Mouse (Mus musculus) hematopoietic stem cell, adult 5-6 weeks (primary cell): ENCODE data around the gene Adgre5. TPM values are rescaled to one million over a fixed set of nuclear protein-coding genes. Genes with fewer than 3 reads are reported as not detected.

ENCODE experiments used
- ATAC-seq, 2 experiments: fragments of 125-278 bp in 1 of 2; replicated peaks in 1 of 2; 2 replicates each; pipeline ENCODE4 v1.8.0; 2016 to 2017; ENCODE audit warnings: inconsistent platforms in 2 of 2, mild to moderate bottlenecking in 2 of 2, moderate number of reproducible peaks in 2 of 2, low read depth in 1 of 2, moderate TSS enrichment in 1 of 2; ENCODE audit not compliant: low FRiP score in 2 of 2, poor library complexity in 2 of 2, severe bottlenecking in 2 of 2, insufficient read depth in 1 of 2, low TSS enrichment in 1 of 2
- total RNA-seq: library from RNA; stranded (forward); fragments of 172-1452, 232-1000 nt; gene quantifications from 2 replicates; pipeline ENCODE4 v1.2.3, GENCODE M21; 2017

The Adgre5 gene
- total RNA-seq, 1 experiment from 2014 or later, result 24.9 TPM

DNA sequence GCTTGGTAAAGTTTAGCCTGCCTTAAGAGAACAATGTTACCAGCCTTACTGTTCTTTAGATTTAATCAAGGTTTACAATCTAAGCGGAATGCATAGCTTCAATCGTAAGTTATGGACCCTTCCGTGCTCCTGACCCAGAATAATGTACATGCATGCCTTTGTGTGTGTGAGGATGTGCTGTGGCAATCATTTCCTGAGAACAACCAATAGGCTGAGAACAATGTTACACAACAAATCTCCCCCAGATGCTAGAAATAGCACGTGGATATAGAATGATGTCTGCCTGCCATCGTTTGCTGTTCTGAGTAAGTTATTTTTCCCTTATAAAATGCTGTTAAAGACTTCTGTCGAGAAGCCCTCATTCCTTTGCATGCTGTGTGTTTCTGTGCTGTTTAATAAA lies 8.2 kb downstream of the Adgre5 start:
- no peak for ATAC-seq

DNA sequence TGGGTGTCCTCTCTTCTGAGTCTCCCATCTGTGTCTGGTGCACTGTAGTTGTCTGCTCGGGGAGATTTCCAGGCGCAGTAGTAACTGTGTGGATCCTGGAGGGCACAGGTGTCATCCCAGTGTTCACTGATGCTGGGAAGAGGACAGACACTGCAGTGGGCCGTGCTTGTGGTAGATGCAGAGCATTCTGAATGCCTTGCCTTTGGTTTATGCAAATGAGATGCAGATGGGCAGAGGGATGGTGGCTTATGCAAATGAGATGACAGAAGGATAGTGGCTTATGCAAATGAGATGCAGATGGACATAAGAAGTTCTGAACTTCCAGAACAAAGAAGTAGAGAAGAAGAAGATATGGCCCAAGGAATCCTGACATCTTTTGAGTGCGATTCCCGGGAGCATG lies 9.2 kb downstream of the Adgre5 start:
- no peak for ATAC-seq

DNA sequence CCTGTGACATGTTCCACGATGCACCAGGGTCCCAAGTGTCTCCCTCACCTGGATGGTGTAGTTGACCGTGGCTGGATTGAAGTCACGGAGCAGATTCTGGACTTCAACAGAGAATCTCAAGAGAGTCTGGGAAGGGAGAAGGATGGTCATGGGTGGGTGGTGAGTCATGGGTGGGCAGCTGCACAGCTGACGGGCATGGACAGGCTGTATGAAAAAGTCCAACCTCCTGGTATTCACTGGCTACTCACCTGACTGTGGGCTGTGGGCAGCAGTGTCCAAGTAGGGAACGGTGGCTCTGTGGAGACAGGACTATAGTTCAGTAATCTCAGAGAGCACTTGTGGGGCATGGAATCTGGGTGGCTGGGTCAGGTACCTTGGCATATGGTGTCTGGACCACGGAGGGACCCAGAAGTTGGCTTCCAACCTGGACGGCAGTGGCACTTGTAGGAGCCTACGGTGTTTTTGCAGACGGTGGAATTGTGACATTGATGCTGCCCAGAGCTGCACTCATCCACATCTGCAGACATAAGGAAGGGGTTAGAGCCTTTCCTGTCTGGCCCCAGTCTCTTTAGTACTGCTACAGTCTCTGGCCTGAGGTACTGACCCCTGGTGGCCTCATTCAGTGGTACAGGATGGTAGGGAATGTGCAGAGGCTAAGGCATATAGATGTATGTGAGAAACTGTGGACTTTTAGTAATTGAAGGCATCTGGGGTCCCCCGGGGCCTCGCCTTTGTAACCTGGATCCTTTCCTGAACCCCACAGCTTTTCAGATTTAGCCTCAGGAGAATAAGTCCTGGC lies 11.9 kb downstream of the Adgre5 start:
- ATAC-seq, result peak; percentile 31 to 39; a peak in 1 of 4 replicates

DNA sequence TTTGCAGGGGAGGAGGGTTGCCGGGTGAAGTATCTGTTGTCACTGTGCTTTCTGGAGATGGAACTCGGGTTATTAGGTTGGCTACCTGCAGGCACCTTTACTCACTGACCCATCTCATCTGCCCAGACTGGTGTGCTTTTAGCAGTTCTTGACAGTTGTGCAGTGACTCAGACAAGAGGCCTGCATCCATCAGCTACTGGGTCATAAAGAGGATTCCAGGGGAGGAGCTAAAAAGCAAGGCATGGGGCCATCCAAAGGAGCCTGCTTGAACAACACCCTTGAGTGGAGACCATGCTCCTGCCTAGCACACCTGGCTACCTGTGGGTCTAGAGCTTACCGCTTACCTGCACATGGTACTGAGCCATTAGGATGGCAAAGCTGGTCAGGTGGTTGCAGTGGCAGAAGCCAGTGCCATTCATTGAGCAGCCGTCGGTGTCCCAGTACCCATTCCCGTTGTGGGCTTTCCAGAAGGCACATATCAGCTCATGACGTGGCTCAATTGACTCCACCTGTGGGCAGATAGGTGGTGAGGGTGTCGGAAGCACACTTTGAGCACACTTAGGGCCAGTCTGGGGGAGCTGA lies 15.5 kb downstream of the Adgre5 start:
- ATAC-seq, result no peak

DNA sequence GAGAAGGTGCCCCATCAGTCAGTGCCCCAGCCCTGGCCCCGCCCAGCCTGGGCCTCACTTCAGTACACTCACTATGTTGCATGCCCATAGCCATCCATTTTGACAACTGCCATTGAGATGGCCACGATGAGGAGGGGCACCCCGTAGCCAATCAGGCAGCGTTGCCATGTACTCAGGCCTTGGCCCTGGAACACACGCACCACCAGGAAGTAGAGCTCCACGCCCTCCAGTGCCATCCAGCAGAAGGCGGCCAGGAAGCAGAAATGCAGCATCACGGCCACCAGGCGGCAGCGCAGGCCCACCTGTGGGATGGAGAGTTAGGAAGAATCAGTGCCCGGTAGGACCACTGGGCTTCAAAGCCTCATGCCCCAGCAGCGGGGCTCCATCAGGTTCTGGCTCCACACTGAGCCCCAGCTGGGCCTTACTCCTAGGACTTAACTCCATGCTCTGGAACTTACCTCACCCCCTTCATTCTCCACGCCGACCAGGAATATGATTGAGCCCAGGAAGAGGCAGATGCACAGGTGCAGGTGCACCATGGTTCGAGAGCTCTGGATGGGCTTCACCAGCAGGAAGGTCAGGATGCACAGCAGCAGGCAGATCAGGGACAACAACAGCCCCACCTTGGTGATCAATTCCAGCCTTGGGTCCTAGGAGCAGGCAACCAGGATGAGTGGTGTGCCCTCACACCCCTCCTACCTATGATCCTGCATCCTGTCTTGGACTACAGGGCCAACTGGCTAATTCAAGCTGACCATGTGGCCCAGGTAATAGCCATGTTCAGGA lies 16.2 kb downstream of the Adgre5 start:
- ATAC-seq, result peak; percentile 83 to 87

DNA sequence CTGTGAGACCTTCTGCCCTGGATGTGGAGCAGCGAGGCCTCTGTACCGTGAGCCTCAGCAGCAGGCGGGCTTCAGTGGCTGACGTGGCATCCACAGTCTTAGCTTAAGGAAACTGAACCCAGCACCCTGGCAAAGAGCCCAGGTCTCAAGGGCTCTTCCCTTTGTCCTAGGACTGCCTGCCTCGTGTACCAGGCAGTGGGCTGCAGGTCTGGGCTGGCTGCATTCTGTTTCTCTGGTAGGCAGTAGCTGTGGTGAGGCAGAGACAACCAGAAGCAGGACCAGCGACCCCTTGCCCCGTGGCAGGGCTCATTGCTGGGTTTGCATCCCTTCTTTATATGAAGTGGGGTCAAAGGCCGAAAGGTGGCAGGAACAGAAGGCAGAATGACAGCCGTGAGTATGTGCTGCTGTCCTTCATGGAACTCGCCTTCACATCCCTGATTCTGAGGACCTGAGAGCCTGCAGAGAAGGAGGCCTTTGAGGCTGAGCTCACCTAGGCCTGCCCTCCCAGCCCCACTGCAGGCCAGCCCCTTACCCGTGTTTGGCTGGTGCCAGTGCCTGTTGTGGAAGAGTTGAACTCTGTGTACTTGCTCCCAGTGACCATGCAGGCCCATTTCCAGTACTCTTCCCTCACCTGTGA lies 17.6 kb downstream of the Adgre5 start:
- no peak for ATAC-seq

DNA sequence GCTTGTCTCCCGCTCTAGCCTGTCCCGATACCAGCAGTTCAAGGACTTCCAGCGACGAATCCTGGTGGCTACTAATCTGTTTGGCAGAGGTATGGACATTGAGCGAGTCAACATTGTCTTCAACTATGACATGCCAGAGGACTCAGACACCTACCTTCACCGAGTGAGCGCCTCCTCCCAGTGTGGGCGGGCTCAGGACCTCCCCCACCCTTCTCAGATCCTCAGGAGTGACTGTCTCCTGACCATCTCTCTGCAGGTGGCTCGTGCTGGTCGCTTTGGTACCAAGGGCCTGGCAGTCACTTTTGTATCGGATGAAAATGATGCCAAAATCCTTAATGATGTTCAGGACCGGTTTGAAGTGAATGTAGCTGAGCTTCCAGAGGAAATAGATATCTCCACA lies 18.5 kb downstream of the Adgre5 start:
- ATAC-seq, result no peak

DNA sequence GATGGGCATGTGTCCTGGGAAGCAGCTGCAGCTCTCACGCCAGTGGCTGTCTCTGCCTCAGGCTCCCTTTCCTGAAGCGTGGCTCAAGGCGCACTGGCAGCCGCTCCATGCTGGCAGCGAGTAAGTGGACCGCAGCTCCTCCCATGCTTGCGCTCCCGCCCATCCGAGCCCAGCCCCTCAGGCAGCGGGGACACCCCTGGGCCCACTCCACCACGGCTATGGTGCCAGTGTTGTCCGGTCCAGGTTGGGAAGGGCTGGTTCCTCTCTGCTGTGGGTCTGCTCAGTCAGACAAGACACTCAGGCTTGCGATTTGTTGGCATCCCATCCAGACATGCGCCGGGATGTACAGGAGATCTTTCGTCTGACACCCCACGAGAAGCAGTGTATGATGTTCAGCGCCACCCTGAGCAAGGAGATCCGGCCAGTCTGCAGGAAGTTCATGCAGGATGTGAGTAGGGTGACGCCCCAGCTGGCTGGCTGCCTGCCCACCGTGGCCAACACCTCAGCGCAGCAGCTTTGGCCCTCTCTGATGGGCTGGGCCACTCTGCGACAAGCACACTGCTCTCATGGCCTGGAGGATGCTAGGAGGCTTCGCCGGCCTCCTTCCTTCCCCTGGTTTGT lies 19.6 kb downstream of the Adgre5 start:
- ATAC-seq, result no peak

DNA sequence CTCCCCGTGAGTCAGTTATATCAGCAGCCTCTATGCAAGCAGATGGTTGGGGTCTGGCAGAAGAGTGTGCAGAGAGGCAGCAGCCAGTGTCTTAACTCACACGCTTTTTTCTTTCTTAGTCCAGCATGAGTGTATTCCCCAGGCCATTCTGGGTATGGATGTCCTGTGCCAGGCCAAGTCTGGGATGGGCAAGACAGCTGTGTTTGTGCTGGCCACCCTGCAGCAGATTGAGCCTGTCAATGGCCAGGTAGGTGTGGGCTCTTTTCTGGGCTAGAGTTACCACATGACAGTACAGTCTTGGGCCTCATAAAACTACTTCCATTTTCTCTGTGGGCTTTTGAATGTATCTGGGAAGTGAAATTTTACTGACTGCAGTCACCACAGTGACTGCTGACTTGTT lies 21.4 kb downstream of the Adgre5 start:
- no peak for ATAC-seq

DNA sequence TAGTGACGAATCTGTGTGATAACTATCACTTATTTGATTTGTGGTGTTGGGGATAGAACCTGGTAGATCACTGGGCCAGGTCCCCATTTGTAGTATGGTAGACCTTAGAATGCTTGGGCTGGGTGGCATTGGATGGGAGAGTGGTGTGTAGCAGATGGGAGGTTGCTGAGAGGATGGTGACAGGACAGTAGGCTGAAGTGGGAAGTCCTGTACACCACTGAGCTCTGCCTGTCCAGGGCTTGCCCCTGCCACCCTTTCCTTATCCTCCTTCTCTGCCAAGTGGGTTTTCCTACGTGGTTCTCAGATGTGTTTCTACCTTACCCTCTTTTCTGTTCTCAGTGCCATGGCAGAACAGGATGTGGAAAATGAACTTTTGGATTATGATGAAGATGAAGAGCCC lies 22.1 kb downstream of the Adgre5 start:
- ATAC-seq, result no peak

DNA sequence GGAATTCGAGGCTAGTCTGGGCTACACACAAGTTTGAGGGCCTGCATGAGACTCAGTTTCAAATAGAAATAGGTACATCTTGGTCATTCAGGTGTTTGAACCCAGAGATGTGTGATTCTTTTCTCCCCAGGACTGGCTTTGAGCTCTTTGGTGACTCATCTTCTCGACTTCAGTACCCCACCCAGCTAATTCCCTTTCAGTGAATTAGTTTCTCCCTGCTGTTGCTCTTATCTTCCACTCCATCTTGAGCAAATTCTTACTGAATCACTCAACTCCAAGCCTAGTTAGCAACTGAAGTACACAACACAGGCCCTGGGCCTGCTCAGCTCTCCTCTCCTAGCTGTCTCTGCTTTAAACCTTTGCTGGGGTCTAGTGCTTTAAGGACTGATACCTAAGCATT lies 24.6 kb downstream of the Adgre5 start:
- ATAC-seq, result no peak

DNA sequence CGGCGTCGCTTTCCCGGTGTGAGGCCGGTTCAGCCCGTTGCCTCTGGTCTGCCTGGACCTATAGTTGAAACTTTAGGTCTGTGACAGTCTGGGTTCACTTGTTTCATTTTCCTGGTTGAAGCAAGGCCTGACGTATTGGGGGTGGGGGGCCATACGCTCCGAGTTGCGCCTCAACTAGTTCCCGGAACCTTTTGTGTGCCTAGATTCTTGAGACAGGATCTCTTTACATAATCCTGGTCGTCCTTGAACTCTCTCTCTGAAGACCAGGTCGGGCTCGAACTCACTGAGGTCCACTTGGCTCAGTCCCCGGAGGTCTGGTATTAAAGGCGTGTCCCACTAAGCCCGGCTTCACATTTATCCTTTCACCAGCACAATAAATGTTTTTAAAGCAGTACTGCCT lies 25.4 kb downstream of the Adgre5 start:
- no peak for ATAC-seq

DNA sequence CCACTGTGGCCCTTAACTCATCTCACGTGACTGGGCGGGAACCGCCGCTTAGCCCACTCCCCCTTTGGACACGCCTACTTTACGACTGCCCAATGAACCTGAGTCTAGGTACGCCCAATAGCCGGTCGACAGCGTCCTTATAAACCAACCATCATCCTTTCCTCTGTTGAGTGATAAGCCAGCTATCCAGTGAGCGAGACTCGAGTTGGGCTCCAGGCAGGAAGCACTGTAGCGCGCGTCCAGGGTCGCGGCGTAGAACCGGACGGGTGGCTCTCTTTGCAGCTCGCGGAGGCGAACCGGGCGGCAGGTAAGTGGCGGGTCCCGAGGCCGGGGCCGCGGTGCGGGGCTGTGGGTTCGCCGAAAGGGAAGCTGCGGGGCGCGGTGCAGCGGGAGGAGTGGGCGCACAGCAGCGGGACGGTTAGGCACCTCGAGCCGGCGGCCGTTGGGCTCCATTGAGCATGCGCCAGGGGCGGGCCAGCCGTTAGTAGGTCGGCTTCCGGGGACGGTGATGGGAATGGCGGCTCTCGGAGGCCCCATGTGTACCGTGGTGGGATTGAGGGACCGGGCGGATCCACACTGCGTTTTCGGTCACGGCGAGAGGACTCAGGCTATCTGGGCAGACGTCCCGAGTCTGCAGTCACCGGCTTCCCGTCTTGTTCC lies 26.0 kb downstream of the Adgre5 start, which contains the start of gene Ddx39:
Gene Ddx39, plus strand, starts transcription at position 147 of the 660 bp plus-strand sequence.
- peak; percentile 98 to 99 for ATAC-seq

DNA sequence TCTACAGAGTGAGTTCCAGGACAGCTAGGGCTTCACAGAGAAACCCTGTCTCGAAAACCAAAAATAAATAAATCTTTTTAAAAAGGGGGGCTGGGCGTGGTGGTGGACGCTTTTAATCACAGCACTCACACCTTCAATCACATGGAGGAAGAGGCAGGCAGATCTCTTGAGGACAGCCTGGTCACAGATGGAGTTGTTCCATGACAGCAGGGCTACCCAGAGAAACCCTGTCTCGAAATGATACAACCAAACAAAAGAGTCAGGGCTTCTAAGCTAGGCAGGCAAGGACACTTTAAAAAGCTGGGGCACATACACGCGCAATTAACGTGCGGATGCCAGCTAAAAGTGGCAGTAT lies 26.5 kb downstream of the Adgre5 start:
- ATAC-seq, result no peak; a peak in 1 of 4 replicates

DNA sequence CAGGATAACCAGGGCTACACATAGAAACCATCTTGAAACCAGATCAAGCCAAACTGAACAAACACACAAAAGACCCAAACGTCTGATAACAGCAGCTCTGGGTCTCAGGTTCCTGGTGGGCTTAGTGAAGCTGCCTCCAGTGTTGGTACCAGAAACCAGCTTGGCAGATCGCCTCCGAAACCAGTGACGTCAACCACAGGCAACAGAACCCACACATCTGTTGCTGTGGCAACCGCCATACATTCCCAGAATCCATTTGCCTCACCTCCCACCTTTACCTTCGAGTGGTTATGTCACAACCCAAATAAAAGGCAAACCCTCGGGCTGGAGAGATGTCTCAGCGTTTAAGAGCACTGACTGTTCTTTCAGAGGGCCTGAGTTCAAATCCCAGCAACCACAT lies 33.6 kb downstream of the Adgre5 start:
- no peak for ATAC-seq

DNA sequence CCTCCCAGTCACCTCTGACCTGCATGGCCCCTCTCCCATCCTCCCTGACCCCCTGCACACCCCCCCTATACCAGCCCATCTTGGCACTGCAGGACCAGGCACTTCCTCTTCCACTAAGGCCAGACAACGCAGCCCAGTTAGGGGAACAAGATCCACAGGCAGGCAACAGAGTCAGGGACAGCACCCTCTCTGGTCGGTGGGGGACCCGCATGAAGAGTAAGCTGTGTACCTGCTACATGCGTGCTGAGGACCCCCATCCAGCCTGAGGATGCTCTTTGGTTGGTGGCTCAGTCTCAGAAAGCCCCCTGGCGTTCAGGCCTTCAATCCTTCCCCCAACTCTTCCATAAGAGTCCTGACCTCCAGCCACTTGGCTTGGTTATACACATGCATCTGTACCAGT lies 34.7 kb downstream of the Adgre5 start:
- no peak for ATAC-seq

DNA sequence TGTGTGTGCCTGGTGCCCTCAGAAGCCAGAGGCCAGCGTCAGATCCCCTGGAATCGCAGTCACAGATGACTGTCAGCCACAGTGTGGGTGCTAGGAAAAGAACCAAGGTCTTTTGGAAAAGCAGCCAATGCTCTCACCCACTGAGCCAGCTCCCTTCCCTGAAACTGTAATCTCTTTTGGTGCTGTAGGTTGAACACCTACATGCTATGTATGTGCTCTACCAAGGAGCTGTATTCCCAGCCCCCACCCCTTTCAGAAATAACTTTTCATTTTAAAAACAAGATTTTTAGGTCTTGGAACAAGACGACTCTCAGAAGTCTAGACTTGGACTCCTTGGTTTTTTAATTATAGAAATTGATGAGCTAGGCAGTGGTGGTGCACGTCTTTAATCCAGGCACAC lies 37.7 kb downstream of the Adgre5 start:
- ATAC-seq, result no peak
